Mouse (Mus musculus) B cell, adult 2 months (primary cell): ENCODE measurements around the gene Tenm3.

ENCODE experiments used
- DNase-seq, 2 experiments: peaks; one replicate each; pipeline ENCODE4 v3.0.0; 2022

Tenm3 gene

GRCm38 (mm10) chr8:48508641-48509599, 334.8 kb downstream of the Tenm3 start:
- no peak for DNase-seq

DNA sequence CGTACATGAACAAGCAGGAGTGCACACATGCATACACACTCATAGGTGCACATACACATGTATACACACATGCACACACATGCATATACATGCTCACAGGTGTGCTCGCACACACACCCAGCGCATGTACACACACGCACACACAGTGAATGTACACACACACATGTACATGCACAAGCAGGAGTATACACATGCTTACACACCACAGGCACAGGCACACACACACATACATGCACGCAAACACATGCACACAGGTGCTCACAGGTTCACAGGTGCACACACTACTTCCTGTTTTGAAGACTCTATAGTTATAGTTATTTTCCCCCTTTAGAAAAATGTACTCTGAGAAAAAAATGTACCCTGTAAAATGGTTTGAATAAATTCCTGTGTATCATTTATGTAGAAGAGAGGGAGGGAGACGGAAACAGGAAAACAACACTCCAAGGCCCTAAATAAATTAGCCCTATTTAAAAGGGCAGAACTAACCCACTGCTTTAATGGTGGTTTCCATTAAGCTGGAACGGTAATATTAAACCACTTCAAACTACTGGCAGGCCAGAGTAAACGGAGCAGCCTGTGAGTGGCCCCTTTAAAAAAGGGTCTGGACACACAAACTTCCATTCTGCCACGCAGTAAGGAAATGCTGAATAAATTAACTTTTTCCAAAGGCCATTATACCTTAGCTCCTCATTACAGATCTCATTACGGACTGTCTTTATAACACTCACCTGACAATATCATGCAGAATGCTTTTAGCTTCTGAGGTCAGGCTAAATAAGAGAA, 335.8 kb downstream of the Tenm3 start:
- no peak for DNase-seq

DNA sequence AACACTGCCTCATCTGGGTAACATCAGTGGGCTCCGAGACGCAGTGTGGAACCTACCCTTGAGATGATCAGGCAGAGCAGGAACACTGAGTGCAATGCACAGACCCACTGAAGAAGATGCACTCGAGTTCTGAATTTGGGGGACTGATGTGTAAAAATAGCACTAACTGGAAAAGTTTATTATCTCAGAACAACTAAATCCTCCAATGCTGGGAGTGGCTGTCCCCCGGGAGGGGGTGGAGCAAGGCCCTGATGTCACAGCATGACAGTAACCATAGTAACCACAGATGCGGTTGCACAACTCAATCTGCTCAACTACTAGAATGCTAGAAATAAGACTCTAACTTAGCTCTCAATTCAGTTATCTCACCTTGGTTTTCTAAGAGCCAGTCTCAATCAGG, 351.3 kb downstream of the Tenm3 start:
- no peak for DNase-seq

GRCm38 (mm10) chr8:48490635-48491165, 353.1 kb downstream of the Tenm3 start:
- no peak for DNase-seq

- DNase-seq: no peak
Observed at GRCm38 (mm10) chr8:48489936-48490634, 353.7 kb downstream of the Tenm3 start.

- DNase-seq: no peak
Observed at GRCm38 (mm10) chr8:48489417-48489816, 354.3 kb downstream of the Tenm3 start.

- DNase-seq: no peak
Observed at GRCm38 (mm10) chr8:48488809-48489208, 354.9 kb downstream of the Tenm3 start.

DNA sequence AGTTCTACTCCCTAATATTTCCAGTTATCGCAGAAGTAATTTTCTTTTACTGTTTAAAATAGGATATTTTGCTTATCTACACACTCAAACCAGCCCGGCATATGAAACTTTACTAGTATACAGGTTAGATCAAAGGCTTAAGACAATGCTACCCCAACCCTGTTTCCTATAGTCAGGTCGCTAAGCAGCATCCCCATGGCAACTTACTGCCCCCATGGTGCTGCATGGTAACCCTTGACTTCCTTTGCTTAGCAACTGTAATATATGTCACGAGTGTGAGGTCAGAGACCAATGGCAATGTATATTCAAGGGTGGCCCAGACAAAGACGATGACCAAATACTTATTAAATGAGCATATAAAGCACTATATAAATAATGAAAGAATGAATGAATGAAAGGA, 359.6 kb downstream of the Tenm3 start:
- DNase-seq: no peak

DNA sequence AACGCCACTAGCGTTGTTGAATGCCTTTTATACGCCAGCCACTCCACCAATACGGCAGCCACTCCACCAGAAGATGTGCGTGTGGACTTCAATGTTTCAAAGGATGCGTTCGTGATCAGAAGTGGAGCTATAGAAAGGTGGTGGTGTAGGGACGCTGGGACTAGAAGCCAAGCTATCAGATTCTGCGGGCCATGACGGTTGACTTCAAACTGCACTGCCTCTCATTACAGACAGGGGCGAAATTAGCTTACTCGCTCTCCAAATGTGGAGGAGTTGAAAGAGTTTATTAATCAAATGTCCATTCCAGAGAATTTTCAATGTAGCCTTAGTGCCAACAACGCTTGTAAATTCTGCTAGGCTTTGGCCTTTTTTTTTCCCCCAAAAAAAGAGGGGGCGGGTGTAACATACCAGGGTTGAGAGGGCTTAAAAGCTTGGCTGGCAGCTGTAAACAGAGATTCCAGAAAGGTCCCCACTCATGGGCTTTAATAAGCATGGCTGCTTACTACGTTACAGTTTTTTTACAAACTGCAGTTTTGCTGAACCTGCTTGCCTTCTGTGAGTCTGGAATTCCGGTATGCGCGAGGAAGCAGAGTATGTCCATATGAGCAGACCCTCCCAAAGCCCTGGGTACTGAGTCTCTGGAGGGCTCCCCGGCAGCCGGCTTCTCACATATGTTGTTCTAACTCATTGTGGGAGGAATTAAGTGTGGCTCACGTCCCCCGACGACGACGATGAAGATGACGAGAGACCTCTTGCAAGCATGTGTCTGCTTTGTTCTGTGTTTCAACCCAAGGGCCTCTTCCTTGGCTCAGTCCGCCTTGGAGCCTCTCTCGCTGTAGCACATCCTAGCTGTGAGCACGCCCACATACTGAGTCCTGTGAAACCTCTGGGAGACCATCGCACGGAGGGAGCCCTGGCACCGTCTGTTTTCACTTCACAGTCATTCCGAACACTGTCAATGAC, 361.8 kb downstream of the Tenm3 start:
- DNase-seq: no peak

DNA sequence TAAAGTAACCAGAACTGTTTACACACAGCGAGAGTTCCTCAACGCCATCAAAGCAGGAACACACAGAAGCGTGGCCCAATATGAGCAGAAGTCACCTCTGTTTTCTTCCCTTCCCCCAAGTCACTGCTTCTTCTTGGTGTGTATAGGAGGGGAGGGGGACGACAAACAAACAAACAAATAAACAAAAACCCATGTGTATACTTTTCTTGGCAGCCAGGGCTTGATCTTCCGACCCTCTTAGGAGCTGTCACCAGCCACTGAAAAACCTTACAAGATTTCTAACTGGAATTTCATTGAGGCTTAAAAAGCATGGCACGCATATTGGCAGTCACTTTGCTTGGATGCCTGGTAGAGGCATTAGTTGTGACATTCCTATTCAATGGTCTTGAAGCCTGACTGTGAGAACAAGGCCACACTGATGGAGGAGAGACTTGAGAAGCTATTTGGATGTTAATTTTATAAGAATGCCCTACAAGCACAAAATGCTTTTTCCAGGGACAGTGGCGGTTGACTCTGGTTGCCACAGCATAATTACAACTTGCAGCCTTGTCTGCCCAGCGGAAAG, 366.3 kb downstream of the Tenm3 start:
- DNase-seq: no peak

GRCm38 (mm10) chr8:48476896-48477295, 366.9 kb downstream of the Tenm3 start:
- DNase-seq: no peak

- no peak for DNase-seq
Observed at GRCm38 (mm10) chr8:48467633-48468032, 376.1 kb downstream of the Tenm3 start.

DNA sequence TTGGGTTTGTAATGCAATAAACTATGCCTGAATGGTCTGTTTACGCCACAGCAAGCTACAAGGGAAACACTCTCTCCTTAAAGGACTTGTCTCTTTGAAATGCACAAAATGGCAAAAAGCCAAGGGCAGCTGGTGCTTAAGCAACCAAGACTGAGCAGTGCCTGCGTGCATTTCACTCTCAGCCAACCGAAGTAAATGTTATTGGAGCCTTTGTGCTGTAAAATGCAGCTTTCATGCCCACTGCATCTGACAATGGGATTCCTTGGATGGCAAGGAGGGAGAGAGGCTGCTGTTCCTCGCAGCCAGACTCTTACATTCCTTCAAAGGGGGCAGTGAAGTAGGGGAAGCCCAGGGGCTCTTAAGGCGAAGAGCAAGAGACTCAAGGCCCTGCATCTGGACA, 385.4 kb downstream of the Tenm3 start:
- DNase-seq: no peak

DNA sequence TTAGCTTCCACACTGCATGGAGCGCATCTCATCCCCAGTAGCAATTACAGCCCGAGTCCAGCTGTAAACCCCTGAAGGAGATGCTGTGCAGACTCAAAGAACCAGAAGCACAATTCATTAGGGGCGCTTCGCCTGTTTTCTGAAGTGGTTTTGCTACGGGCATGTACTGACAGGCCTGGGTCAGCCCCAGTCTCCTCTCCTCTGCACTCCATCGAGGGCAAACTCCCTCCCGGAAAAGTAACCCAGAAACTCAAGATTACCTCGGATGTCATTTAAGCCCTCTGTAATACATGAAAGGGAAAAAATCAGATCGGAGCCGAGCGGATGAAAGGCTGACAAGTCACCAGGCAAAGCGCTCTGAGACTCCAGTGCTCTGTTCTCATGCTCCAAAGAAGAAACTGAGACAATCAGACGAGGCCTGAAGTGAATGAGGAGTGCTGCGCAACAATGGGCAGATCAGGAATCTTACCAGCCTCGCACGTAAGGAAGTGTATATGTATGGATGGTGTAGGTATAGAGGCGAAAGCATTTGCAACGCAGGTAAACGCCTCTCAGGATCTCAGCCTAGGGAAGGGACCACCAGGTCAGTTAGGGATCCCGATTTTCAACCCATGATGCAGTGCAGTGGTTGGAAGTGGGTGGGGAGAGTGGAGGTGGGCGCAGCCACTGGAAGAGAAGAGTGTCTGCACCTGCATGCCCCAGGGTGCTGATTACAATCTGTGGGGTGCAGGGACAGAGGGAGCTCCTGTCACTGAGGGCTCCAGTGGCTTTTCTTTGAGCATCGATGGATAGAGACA, 387.2 kb downstream of the Tenm3 start:
- DNase-seq: no peak

DNA sequence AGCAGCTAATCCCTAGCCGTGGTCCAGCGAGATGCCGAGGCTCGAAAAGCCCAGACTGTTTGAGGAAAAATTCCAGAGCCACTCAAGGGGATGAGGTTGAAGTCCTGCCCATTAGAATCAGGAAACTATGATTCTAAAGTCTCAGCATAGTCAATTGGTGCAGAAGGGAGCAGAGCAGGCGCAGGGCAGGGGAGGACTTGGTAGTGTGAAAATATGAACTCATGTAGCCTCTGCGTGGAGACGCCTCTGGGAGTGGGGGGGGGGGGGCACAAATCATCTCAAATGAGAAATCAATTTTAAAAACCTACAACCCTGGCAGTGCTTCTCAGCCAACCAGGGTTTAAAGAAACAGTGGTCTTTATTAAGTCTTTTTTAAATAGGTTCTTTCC, 392.5 kb downstream of the Tenm3 start:
- DNase-seq: no peak

DNA sequence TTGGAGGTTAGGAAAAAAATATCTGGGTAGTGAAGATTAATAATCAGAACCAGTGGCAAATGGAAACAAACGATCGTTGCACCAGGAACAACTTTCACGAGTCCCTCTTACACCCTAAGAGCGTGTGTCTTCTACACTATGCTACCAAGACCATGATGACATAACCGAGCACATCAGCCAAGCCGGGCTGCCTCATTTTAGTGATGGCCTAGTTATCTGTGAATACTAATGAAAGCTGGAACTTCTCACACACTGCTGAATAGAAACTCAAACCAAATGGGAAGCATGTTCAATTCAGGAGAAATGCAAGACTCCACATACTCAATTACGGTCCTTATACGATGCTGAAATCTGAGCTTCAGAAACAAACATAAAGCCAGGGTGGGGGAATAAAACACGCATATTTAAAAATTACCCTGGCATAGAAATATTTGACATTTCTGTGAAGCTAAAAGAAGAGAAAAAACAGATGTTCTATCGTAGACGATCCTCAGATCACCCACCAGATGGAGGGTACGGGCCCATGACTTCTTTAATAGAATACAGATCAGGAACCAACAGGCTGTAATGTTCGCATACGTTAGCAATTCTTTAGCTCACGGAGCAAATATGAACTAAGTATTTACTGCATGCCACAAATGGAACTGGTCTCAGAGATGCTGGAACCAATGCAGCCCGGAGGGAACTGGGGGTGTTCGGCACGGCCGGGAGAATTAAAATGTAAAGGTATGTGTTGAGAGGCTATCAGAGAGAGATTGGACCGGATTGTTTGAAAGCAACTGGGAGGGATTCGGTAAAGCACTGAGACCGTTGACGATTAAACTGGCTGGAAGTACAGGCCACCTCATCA, 393.1 kb downstream of the Tenm3 start:
- no peak for DNase-seq

DNA sequence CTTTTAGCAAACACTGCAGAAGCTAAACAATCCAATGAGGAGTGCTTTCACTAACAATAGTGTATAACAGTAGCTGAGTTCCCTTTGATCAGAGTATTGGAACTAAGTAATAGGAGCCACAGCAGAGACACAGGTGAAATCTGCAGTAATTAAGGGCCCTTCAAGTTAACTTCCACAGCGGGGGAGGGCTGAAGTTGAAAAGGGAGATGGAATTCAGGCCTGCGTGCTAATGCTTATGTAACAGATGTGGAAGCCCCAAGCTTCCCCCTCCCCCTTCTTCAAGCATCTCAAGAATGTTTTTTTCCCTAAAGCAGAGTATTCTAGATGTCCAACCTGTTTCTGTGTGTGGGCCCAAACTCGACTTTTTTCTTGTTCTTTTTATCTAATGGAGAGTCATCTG, 394.1 kb downstream of the Tenm3 start:
- no peak for DNase-seq

DNA sequence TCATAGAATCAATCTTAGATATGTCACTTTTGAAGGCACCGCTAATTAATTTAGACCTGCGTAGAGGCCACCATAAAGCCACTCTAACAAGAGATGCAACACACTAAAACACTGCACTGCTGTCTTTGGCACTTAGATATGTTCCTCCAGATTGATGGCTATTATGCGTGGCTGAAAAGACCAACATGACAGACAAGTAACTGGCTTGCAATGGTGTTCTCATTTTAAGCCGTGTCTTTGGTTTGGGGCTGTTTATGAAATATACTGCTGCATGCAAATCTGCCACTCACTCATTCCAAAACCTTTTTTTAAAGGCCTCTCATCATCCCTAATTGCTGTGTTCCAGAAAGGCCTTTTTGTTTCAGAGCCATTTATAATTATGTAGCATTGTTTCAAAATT, 398.1 kb downstream of the Tenm3 start:
- DNase-seq: no peak

DNA sequence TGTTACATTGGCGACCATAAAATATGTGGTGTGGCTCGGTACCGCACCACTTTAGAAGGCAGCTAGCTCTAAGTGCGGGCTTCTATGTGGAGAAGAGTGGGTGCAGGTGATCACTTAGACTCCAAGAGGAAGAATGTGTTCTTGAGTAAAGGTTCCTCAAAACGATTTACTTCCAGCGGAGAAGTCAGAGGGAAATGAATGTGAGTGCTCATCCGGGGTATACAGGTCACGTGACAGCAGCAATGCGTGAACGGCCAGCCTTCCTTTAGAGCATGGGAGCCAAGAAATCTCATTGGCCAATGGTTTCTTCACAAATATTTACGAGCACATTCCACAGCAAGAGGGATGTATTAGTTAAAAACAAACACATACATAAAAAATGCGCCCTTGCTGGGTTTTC, 404.3 kb downstream of the Tenm3 start:
- DNase-seq: no peak
